Mouse (Mus musculus) limb, embryonic 15.5 days (tissue): ENCODE results near the gene Vhl. TPM values are rescaled to one million over a fixed set of nuclear protein-coding genes. Genes with fewer than 3 reads are reported as not detected.
"Not testable (repeated sequence)": the region's sequence is repeated elsewhere in the genome, so short reads cannot be mapped to it uniquely, and the experiment has no call there.

Experiments
- ATAC-seq: fragments of 200-750 bp; cut with Nextera tagmentation; 2 replicates; pipeline ENCODE4 v1.8.0; 2017; ENCODE audit warnings: low read depth, moderate TSS enrichment; ENCODE audit not compliant: insufficient number of reproducible peaks, low FRiP score, low TSS enrichment
- H3K27ac ChIP-seq: fragments of 300-500 bp; sonication (generic); 2 replicates; pipeline ENCODE4 v1.5.1; 2015; ENCODE audit warnings: moderate library complexity, mild to moderate bottlenecking, inconsistent platforms
- H3K27me3 ChIP-seq: fragments of 300-500 bp; sonication (generic); 2 replicates; pipeline ENCODE4 v1.6.1; 2015; ENCODE audit warnings: inconsistent platforms
- H3K36me3 ChIP-seq: fragments of 300-500 bp; sonication (generic); 2 replicates; pipeline ENCODE4 v1.6.1; 2015; ENCODE audit warnings: inconsistent platforms
- H3K4me1 ChIP-seq: fragments of 300-500 bp; sonication (generic); 2 replicates; pipeline ENCODE4 v1.6.1; 2015; ENCODE audit warnings: inconsistent platforms
- H3K4me2 ChIP-seq: fragments of 300-500 bp; sonication (generic); 2 replicates; pipeline ENCODE4 v1.6.1; 2015; ENCODE audit warnings: mild to moderate bottlenecking, inconsistent platforms
- H3K4me3 ChIP-seq: fragments of 300-500 bp; sonication (generic); 2 replicates; pipeline ENCODE4 v1.5.1; 2015; ENCODE audit warnings: mild to moderate bottlenecking, inconsistent platforms
- H3K9ac ChIP-seq: fragments of 300-500 bp; sonication (generic); 2 replicates; pipeline ENCODE4 v1.6.1; 2015; ENCODE audit warnings: inconsistent platforms
- H3K9me3 ChIP-seq: fragments of 300-500 bp; sonication (generic); 2 replicates; pipeline ENCODE4 v1.6.1; 2016; ENCODE audit warnings: inconsistent platforms
- WGBS: fragments of 180-500 bp; shearing (Covaris S2); methylation state at CpG from one replicate; pipeline ENCODE4 v1.1.7; 2015; 5-methylcytosine and 5-hydroxymethylcytosine counted together
- polyA plus RNA-seq: library from polyadenylated mRNA; unstranded; fragments of >200 nt; fragmentation: Nextera tagmentation; extraction: Ambion mirVana; gene quantifications from 2 replicates; pipeline ENCODE4 v1.2.1, GENCODE M21; 2015

Vhl gene
- polyA plus RNA-seq, 1 experiment from 2014 or later: 44.3 TPM

GRCm38 (mm10) chr6:113667611-113668122, 43.9 kb downstream of the Vhl start:
- no peak for ATAC-seq
- Histone ChIP-seq H3K27ac (no peak overlapping the region; the same call in 1 of the 2 replicates), H3K9ac (no peak overlapping the region), H3K27me3 (no peaks in the 10 kb centered on the region), H3K36me3 (no peaks in the 10 kb centered on the region), H3K9me3 (no peaks in the 10 kb centered on the region), H3K4me2 (no peak overlapping the region), H3K4me3 (no peak overlapping the region), H3K4me1 (peaks cover 10% of the 10 kb centered on the region)
- WGBS: 47% methylated on average over 8 of the region's 8 CpGs

DNA sequence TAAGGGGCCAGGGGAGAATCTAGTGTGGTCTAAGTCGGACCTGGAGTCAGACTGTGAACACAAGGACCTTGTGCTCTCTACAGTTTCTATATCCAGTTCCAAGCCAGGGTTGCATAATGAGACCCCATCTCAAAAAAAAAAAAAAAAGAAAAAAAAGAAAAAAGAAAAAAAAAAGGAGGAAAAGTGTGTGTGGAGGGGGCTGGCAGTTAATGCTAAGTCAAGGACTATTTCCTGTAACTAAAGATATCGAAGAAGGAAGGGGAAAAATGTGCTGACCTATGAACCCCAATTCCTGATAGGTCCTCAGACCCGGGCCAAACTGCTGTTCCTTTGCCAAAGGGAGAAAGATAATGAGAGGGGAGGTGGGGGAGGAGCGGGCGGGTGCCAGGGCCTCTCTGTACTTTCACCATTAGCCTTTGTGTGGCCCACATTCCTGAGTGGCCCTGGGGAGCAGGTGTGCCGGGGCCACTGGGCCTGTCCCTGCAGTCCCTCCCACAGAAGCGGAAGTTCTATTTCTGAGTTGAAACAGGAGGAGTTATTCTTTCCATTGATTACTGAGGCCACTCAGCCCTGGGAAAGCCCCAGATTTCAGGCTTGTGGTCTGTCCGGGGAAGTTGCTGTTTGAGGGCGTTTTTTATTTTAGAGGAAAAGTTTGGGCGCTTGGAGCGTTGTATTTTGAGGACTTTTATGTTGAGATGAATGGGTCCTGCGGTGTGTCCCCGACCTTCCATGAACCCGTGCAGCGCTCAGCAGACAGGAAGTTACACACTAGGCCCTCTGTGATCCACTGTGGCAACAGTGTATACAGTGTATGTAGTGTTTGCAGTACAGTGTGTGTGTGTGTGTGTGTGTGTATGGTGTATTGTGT, 44.8 kb downstream of the Vhl start:
- H3K9ac ChIP-seq: no peak overlapping the region
- no peaks in the 10 kb centered on the region for H3K27me3 ChIP-seq
- 44% methylated on average over 15 of the region's 15 CpGs for WGBS
- H3K4me3 ChIP-seq: no peak overlapping the region
- H3K4me2 ChIP-seq: no peak overlapping the region
- H3K36me3 ChIP-seq: no peaks in the 10 kb centered on the region
- peaks cover 10% of the 10 kb centered on the region for H3K4me1 ChIP-seq
- ATAC-seq: peak; percentile 67
- H3K27ac ChIP-seq: peak overlapping the region; percentile 66
- H3K9me3 ChIP-seq: no peaks in the 10 kb centered on the region

DNA sequence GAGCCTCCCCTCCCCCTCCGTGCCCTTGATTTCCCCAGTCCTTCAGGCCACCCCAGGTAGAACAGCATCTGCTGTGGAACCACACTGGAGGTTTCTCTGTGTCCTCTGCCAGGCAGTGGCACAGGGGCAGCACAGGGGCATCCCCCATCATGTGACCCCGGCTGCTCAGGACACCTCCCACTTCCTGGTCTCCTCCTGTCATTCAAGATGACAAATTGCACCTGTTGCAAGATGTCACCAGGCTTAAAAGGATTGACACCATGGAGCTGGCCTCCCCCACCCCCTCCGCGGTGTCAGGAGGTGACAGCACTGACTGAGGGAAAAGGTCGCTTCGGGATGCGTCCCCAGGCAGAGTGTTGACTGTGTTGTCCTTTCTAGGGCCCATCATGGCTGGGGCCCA, 46.1 kb downstream of the Vhl start:
- Histone ChIP-seq H3K9ac (no peak overlapping the region), H3K36me3 (no peaks in the 10 kb centered on the region), H3K4me1 (peaks cover 10% of the 10 kb centered on the region), H3K27me3 (no peaks in the 10 kb centered on the region), H3K9me3 (no peaks in the 10 kb centered on the region), H3K4me3 (no peak overlapping the region), H3K4me2 (no peak overlapping the region), H3K27ac (peak overlapping the region; percentile 66)
- WGBS: 54% methylated on average over 7 of the region's 7 CpGs
- ATAC-seq: no peak

- not testable (repeated sequence) for H3K9ac ChIP-seq, ATAC-seq, H3K36me3 ChIP-seq, H3K9me3 ChIP-seq, H3K27ac ChIP-seq, H3K4me3 ChIP-seq, H3K27me3 ChIP-seq, H3K4me2 ChIP-seq
- peaks cover 10% of the 10 kb centered on the region for H3K4me1 ChIP-seq
- WGBS: 84% methylated on average over 1 of the region's 1 CpGs
These were observed 48.3 kb downstream of the Vhl start for GRCm38 (mm10) chr6:113672029-113672428.

DNA sequence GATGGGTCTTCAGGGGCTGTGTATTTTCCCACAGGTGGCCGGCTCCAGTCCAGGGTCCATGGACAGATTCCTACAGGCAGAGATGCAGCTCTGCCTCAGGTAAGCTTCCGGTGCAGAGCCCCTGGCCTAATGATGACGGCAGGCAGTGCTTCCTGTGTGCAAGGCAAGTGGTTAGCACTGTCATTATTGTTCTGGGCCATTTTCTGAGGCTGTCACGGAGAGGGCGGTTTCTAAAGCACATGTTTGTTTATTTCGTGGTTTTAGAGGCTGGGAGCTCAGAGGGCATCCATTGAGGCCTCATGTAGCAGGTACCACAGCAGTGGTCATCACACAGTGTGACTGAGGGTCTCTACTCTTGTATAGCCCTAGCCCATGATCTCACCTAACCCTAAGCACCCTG, 49.2 kb downstream of the Vhl start:
- WGBS: 79% methylated on average over 6 of the region's 6 CpGs
- ATAC-seq: no peak
- no peak overlapping the region for H3K27ac ChIP-seq
- no peaks in the 10 kb centered on the region for H3K9me3 ChIP-seq
- no peaks in the 10 kb centered on the region for H3K27me3 ChIP-seq
- no peak overlapping the region for H3K4me3 ChIP-seq
- H3K36me3 ChIP-seq: no peaks in the 10 kb centered on the region
- H3K9ac ChIP-seq: no peak overlapping the region
- no peak overlapping the region for H3K4me2 ChIP-seq
- H3K4me1 ChIP-seq: peaks cover 10% of the 10 kb centered on the region

DNA sequence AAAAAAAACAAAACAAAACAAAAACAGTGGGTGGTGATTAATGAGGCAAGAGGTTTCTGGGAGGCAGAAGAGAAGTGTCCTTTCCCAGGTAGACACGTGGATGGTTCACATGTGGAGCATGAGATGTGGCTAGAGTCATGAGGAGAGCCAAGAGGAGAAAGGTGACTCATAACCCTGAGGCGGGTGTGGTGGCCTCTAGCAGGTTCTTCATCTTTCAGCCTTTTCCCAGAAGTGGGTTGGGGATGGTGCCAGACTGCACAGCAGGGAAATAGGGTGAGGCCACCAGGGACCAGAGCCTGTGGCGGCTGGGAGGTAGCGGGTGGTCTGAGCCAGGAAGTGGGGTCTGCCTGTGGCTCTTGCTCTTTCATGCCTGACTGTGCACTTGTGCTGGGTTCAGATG, 51.5 kb downstream of the Vhl start:
- Histone ChIP-seq H3K36me3 (no peaks in the 10 kb centered on the region), H3K4me3 (no peak overlapping the region), H3K9me3 (no peaks in the 10 kb centered on the region), H3K4me2 (no peak overlapping the region), H3K27ac (no peak overlapping the region), H3K9ac (no peak overlapping the region), H3K4me1 (peaks cover 4% of the 10 kb centered on the region), H3K27me3 (no peaks in the 10 kb centered on the region)
- no peak for ATAC-seq
- 66% methylated on average over 4 of the region's 4 CpGs for WGBS

DNA sequence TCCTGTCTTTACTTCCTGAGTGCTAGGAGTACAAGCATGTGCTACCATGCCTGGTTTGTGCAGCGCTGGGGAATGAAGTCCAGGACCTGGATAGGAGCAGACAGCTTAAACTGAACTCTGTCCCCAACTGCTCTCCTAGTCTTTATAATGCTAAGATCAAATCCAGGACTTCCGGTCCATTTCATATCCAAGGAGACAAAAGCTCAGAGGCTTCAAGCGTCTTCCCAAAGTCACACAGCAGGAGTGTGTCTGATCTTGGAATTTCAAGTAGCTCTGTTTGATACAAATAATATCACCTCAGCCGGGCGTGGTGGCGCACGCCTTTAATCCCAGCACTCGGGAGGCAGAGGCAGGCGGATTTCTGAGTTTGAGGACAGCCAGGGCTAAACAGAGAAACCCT, 52.2 kb downstream of the Vhl start:
- Histone ChIP-seq H3K4me1 (peaks cover 4% of the 10 kb centered on the region), H3K4me2 (no peak overlapping the region), H3K4me3 (no peak overlapping the region), H3K9me3 (no peaks in the 10 kb centered on the region), H3K9ac (no peak overlapping the region), H3K36me3 (no peaks in the 10 kb centered on the region), H3K27ac (no peak overlapping the region), H3K27me3 (no peaks in the 10 kb centered on the region)
- 92% methylated on average over 9 of the region's 9 CpGs for whole genome bisulfite sequencing
- no peak for ATAC-seq

DNA sequence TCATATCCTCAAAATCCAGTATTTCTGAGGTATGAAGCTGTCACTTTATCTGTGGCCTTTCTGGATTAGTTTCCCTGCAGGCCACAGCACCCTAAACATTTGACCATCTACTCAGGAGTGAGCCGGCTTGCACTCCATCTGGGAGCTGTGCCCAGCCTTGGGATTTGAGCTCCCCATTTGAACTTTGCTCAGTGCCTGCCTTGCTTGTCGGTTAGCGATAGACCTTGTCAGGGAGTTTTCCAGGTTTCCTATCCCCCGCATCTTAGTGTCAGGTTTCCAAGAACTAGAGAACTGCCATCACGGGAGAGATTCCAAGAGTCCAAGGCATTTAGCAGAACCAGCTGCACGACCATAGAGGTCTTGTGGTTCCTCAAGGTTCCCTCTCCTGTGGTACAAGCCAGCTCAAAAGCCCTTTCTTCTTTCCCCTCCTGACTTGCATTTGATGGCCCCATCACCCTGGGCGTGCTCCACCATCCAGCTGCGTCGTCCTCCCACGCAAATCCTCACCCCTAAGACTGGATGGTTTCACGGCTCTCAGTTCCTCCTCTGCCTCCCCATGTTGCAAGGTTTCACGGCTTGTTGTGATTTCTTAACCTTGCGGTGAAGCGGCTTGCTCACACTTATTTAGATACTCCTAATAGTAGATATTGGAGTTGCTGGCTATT, 53.4 kb downstream of the Vhl start:
- Histone ChIP-seq H3K27me3 (no peaks in the 10 kb centered on the region), H3K9me3 (no peaks in the 10 kb centered on the region), H3K4me2 (no peak overlapping the region), H3K36me3 (no peaks in the 10 kb centered on the region; the same call in 1 of the 2 replicates), H3K4me1 (peaks cover 4% of the 10 kb centered on the region), H3K9ac (no peak overlapping the region), H3K4me3 (no peak overlapping the region), H3K27ac (no peak overlapping the region)
- ATAC-seq: no peak
- WGBS: 56% methylated on average over 14 of the region's 14 CpGs

DNA sequence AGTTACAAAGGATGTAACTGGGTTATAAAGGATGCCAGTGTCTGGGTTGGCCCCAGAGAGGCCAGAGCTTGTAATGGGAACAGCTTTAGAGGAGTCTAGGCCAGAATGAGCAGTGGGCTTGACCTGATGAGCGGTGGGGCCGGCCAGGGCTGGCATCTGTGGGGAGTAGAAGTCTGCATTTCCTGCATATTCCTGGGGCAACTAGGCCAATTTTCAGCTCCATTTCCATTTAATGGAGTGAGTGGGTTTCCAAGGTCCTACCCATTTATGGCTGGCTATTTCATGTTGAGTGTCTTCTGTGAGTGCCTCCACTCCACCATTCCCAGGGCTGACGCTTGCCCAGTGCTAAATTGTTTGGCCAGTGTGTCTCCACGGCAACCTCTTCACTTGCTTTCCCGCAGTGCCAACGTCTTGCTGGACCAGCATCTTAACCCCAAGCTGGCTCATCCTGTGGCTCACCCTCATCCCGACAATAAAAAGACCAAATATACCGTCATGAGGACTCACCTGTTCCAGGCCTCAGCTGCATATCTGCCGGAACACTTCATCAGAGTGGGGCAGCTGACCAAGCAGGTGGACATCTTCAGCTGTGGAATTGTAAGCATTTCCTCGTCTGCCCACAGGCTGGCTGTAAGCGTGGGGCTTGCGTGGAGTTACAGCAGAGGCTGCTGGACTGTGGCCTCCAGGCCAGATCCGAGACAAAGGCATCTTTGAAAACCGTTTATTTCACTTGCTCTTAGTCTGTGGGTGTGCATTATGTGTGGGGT, 54.7 kb downstream of the Vhl start:
- H3K9me3 ChIP-seq: no peaks in the 10 kb centered on the region
- no peaks in the 10 kb centered on the region; the same call in 1 of the 2 replicates for H3K36me3 ChIP-seq
- ATAC-seq: no peak
- H3K9ac ChIP-seq: no peak overlapping the region
- H3K27me3 ChIP-seq: no peaks in the 10 kb centered on the region
- no peak overlapping the region for H3K27ac ChIP-seq
- no peak overlapping the region for H3K4me2 ChIP-seq
- no peak overlapping the region for H3K4me3 ChIP-seq
- 76% methylated on average over 14 of the region's 14 CpGs for WGBS
- peaks cover 4% of the 10 kb centered on the region for H3K4me1 ChIP-seq

DNA sequence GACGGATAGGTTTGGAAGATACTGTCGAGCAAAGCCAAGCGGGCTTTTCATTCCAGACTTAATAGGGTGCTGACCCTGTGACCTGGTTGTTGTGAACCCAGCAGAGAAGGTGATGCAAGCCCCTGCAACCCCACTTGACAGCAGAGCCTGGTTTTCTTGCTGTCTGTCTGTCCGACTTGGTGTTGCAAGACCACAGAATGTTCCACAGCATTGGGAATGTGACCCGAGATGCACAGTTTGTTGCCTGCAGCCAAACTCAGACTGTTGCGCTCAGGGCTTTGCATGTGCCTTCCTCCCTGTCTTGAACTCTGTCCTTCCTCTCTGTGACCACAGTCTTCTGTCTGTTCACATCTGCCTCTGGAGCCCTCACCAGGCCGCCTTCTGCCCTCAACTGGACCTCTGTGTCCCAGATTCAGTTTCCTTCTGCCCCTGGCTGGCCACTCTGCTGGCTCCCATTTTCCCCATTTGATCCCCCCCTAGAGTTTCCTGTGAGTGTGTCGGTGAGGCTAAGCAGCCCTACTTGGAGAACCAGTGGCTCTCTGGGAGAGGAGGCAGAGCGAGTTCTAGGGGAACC, 56.3 kb downstream of the Vhl start:
- WGBS: 85% methylated on average over 9 of the region's 9 CpGs
- H3K9ac ChIP-seq: no peak overlapping the region
- H3K27me3 ChIP-seq: no peaks in the 10 kb centered on the region
- no peak overlapping the region for H3K27ac ChIP-seq
- ATAC-seq: no peak
- peaks cover 4% of the 10 kb centered on the region for H3K4me1 ChIP-seq
- H3K36me3 ChIP-seq: no peaks in the 10 kb centered on the region; the same call in 1 of the 2 replicates
- no peak overlapping the region for H3K4me2 ChIP-seq
- no peak overlapping the region for H3K4me3 ChIP-seq
- H3K9me3 ChIP-seq: no peaks in the 10 kb centered on the region
